Mouse (Mus musculus) CH12.LX (cell line): ENCODE measurements at regions not wholly inside any gene's neighbourhood (a gene's known extent, or its start where the extent isn't known, plus 50 kb on each side); places are given as distances from the start of the nearest gene placed in this dataset.

Experiments
- EP300 ChIP-seq: IDR thresholded peaks from 2 replicates; pipeline ENCODE4 v1.6.1; 2011; ENCODE audit warnings: low read length, improper control_type of control experiment
- MAZ ChIP-seq: IDR thresholded peaks from 2 replicates; pipeline ENCODE4 v1.6.1; 2012; ENCODE audit warnings: low read depth, mild to moderate bottlenecking, inconsistent platforms, low read length, improper control_type of control experiment, moderate library complexity
- POLR2A ChIP-seq: IDR thresholded peaks from 2 replicates; pipeline ENCODE4 v1.6.1; 2011; ENCODE audit warnings: low read depth, mild to moderate bottlenecking, improper control_type of control experiment, low read length
- TCF12 ChIP-seq: IDR thresholded peaks from 2 replicates; pipeline ENCODE4 v1.6.1; 2014; ENCODE audit warnings: low read depth, mild to moderate bottlenecking, inconsistent platforms, low read length, improper control_type of control experiment
- ZC3H11A ChIP-seq: IDR thresholded peaks from 2 replicates; pipeline ENCODE4 v1.6.1; 2012; ENCODE audit warnings: low read depth, mild to moderate bottlenecking, inconsistent platforms, low read length, improper control_type of control experiment

- no peak for TF ChIP-seq TCF12
- no peak for TF ChIP-seq ZC3H11A
- TF ChIP-seq MAZ, result no peak
- no peak for TF ChIP-seq POLR2A
- TF ChIP-seq EP300, result no peak
These were observed 1130.7 kb upstream of the Gulo start for GRCm38 (mm10) chr14:67139674-67140073.
